Mouse (Mus musculus): ENCODE results near the gene Lamb3. TPM values are rescaled to one million over a fixed set of nuclear protein-coding genes. Genes with fewer than 3 reads are reported as not detected.

Lamb3 gene
- polyA plus RNA-seq, 1 experiment from 2014 or later: 0.62 TPM

GRCm38 (mm10) chr1:193189151-193189621 is 18.3 kb upstream of the Lamb3 start:
- 22% methylated on average over 9 of the region's 9 CpGs for WGBS
- Histone ChIP-seq H3K36me3 (no peaks in the 10 kb centered on the region), H3K9me3 (no peaks in the 10 kb centered on the region), H3K4me2 (replicated peaks) (no peak overlapping the region), H3K4me1 (replicated peaks) (peaks cover 13% of the 10 kb centered on the region), H3K4me3 (replicated peaks) (no peak overlapping the region), H3K27me3 (no peaks in the 10 kb centered on the region), H3K27ac (peak overlapping the region; percentile 51), H3K9ac (replicated peaks) (no peak overlapping the region; the same call in 1 of the 2 replicates)
- peak; percentile 96 for ATAC-seq

DNA sequence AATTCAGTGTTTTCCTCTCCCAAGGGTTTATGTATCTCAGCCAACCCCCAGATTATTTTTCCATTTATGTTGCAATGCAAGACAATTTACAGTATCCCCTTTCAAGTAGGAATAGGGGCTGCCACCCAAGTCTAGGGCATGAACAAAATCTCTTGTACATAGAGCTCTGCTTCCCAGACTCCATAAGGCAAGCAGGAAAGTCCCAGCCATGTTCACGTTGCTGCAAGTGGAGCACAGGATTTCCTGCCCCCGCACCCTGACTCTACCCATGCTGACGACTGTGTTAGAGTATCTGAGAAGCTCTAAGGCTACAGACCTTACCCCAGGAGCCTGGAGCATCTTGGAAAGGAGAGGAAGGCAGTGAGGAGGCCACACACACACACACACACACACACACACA is 17.7 kb upstream of the Lamb3 start:
- no peak for ATAC-seq
- WGBS: 65% methylated on average over 3 of the region's 3 CpGs
- Histone ChIP-seq H3K4me2 (replicated peaks) (no peak overlapping the region), H3K27me3 (no peaks in the 10 kb centered on the region), H3K9ac (replicated peaks) (no peak overlapping the region; the same call in 1 of the 2 replicates), H3K9me3 (no peaks in the 10 kb centered on the region), H3K4me3 (replicated peaks) (no peak overlapping the region), H3K4me1 (replicated peaks) (peaks cover 13% of the 10 kb centered on the region), H3K36me3 (no peaks in the 10 kb centered on the region), H3K27ac (peak overlapping the region; percentile 51)

- Histone ChIP-seq H3K27ac (no peak overlapping the region), H3K4me3 (replicated peaks) (no peak overlapping the region), H3K9me3 (no peaks in the 10 kb centered on the region), H3K36me3 (no peaks in the 10 kb centered on the region), H3K9ac (replicated peaks) (no peak overlapping the region), H3K27me3 (no peaks in the 10 kb centered on the region), H3K4me1 (replicated peaks) (peaks cover 13% of the 10 kb centered on the region), H3K4me2 (replicated peaks) (no peak overlapping the region)
- WGBS: 95% methylated on average over 7 of the region's 7 CpGs
- no peak for ATAC-seq
These were observed 15.7 kb upstream of the Lamb3 start for GRCm38 (mm10) chr1:193191675-193192283.

DNA sequence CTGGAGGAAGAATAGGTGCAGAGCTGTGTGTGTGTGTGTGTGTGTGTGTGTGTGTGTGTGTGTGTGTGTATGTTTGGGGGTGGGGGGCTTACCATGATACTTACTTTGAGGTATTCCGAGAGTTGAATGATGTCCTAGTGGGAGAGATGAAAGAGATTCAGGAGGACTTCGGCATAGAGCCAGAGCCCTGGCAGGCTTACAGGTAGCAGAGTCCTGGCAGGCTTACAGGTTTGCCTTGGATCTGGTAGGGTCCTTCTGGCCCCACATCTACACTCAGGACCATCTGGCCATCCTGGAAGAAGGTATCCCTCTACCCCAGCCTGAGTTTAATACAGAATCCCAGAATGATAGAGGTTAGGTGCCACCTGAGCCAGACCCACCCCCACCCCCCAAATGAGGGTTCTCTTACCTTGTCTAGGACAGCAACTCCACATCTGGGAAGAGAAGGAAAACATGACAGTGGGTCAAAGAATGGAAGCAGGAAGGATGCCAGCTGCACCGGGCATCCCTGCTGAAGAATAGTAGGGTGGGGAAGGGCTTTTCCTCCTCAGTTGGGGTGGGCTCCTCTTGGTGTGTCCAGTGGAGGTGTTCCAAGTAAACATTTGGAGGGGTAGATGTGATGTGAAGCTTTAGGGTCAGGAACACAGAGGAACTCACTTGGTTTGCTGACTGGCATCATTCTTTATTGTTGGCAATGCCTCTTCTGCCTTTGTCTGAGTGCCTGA is 12.9 kb upstream of the Lamb3 start:
- Histone ChIP-seq H3K9ac (replicated peaks) (no peak overlapping the region), H3K27ac (no peak overlapping the region), H3K9me3 (no peaks in the 10 kb centered on the region), H3K4me1 (replicated peaks) (peaks cover 6% of the 10 kb centered on the region), H3K36me3 (no peaks in the 10 kb centered on the region), H3K27me3 (no peaks in the 10 kb centered on the region), H3K4me2 (replicated peaks) (no peak overlapping the region), H3K4me3 (replicated peaks) (no peak overlapping the region)
- no peak for ATAC-seq
- 79% methylated on average over 3 of the region's 3 CpGs for WGBS

DNA sequence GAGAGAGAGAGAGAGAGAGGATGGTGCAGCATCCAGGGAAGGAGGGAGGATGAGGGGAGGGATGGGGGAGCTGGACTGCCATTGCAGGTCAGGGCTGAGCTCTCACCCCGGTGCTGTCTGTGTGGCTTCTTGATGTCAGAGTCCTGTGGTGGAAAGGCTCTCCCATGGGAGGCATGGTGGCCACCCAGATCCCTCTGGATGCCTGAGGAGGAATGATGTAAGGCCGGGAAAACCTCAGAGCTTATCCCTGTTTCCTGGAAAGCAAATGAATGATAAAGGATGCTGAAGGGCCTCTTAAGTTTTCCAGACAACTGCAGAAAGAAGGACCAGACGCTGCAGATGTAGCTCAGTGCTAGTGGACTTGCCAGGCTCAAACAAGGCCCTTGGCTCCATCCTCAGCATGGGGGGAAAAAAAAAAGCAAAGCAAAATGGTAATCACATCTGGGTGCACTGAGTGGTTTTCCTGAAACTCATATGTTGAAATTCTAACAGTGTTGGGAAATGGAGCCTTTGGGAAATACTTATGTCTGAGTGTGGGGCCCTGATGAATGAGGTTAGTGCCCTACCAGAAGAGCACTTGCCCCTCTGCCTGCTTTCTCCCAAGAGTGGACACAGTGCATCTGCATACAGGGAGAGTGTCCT is 12.2 kb upstream of the Lamb3 start:
- H3K9ac ChIP-seq (replicated peaks): no peak overlapping the region
- H3K4me1 ChIP-seq (replicated peaks): no peaks in the 10 kb centered on the region
- ATAC-seq: no peak

GRCm38 (mm10) chr1:193197494-193198205 is 9.8 kb upstream of the Lamb3 start:
- no peaks in the 10 kb centered on the region for H3K4me1 ChIP-seq (replicated peaks)
- WGBS: 90% methylated on average over 18 of the region's 18 CpGs
- H3K4me2 ChIP-seq (replicated peaks): no peak overlapping the region
- no peak for ATAC-seq
- no peak overlapping the region for H3K27ac ChIP-seq
- H3K36me3 ChIP-seq: no peaks in the 10 kb centered on the region
- no peak overlapping the region for H3K9ac ChIP-seq (replicated peaks)
- no peaks in the 10 kb centered on the region for H3K9me3 ChIP-seq
- H3K4me3 ChIP-seq (replicated peaks): no peak overlapping the region
- no peaks in the 10 kb centered on the region for H3K27me3 ChIP-seq

More for the DNA sequence above, 12.2 kb upstream of the Lamb3 start:
- no peak overlapping the region for H3K4me2 ChIP-seq (replicated peaks)
- no peak overlapping the region for H3K4me3 ChIP-seq (replicated peaks)
- no peaks in the 10 kb centered on the region for H3K27me3 ChIP-seq
- no peaks in the 10 kb centered on the region for H3K9me3 ChIP-seq
- no peaks in the 10 kb centered on the region for H3K36me3 ChIP-seq
- H3K27ac ChIP-seq: no peak overlapping the region
- 70% methylated on average over 3 of the region's 3 CpGs for WGBS

DNA sequence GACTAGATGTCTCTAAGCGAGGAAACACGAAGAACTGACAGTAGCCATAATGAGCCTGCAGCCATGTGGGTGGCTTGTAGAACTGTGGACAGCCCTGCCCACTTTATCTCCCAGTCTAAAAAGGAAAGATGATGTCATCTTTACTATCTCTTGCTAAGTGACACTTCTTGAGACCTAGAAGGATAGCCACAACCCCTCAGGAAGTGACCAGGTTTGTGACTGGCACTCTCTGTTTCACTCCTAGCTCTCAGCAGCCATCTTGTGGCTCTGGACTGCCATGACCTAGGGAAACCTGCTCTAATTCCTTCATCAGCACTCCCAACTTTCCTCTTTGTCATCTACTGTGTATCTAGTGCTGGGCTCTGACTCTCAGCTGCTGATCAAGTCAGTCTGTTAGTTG is 9.2 kb upstream of the Lamb3 start:
- no peak overlapping the region for H3K9ac ChIP-seq (replicated peaks)
- 91% methylated on average over 2 of the region's 2 CpGs for WGBS
- ATAC-seq: no peak
- no peaks in the 10 kb centered on the region for H3K36me3 ChIP-seq
- H3K27me3 ChIP-seq: no peaks in the 10 kb centered on the region
- no peak overlapping the region for H3K4me2 ChIP-seq (replicated peaks)
- no peaks in the 10 kb centered on the region for H3K4me1 ChIP-seq (replicated peaks)
- no peak overlapping the region for H3K4me3 ChIP-seq (replicated peaks)
- no peaks in the 10 kb centered on the region for H3K9me3 ChIP-seq
- no peak overlapping the region for H3K27ac ChIP-seq

DNA sequence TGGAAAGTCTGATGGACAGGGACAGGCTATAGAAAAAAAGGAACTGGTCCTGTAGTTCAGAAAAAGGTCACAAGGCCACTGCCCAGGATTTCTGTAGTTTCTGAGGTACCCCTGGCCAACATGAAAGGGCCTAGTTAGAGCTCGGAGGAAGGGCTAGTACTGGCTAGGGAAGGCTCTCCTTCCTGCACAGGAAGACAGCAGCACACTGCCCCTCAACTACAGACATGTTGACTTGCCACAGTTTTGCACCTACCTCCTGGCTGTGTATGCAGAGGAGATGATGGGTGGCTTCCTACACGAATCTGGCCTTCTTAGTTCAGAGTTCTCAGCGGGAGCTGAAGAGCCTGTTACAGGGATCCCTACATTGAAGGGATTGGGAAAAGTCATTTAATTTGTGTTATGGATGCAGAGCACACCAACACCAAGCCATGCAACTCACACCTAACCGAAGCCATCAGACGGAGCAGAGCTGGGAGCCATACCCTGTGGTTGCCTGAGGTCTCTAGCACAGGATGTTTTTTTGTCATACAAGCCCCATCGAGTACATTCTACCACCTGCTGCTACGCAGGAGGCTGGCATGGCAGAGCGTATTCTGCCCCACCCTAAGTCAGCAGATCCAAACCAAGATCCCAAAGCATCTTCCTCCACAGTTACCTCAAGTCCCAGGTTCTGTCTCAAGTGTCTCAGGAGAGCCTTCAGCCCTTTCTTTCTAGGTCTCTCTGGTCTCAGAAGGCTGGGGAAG is 6.7 kb upstream of the Lamb3 start:
- H3K9ac ChIP-seq (replicated peaks): no peak overlapping the region
- H3K9me3 ChIP-seq: no peaks in the 10 kb centered on the region
- H3K27ac ChIP-seq: no peak overlapping the region
- no peaks in the 10 kb centered on the region for H3K36me3 ChIP-seq
- H3K27me3 ChIP-seq: no peaks in the 10 kb centered on the region
- no peak overlapping the region for H3K4me3 ChIP-seq (replicated peaks)
- no peaks in the 10 kb centered on the region for H3K4me1 ChIP-seq (replicated peaks)
- H3K4me2 ChIP-seq (replicated peaks): no peak overlapping the region
- no peak for ATAC-seq
- WGBS: 88% methylated on average over 8 of the region's 8 CpGs

DNA sequence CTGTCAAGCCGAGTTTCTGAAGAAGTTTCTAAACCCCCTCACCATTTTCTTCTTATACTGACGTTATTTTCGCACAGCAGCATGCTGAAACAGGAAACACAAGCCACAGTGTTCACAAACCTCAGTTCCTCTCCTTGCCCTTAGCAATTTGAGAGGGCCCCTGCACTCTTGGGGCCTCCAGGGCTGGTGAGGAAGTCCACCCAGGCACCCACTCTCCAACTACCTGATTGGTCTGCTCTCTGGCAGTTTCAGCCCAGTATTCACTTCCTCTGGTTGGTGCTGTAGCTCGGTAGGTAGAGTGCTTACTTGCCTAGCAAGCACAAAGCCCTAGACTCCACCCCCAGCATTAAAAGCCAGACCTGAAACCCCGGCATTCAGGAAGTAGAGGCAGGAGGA is 6.1 kb upstream of the Lamb3 start, which contains the start of gene Traf3ip3:
Gene Traf3ip3, minus strand, starts transcription at position 321 of the 396 bp plus-strand sequence.
- Histone ChIP-seq H3K4me3 (replicated peaks) (no peak within 1 kb of the TSS), H3K9ac (replicated peaks) (no peak within 1 kb of the TSS), H3K4me2 (replicated peaks) (no peak within 1 kb of the TSS), H3K36me3 (no peaks in the 10 kb centered on the region), H3K27me3 (no peaks in the 10 kb centered on the region), H3K27ac (no peak within 1 kb of the TSS), H3K4me1 (replicated peaks) (no peaks in the 10 kb centered on the region), H3K9me3 (no peaks in the 10 kb centered on the region)
- ATAC-seq: no peak
- 73% methylated on average over 5 of the region's 5 CpGs for WGBS

DNA sequence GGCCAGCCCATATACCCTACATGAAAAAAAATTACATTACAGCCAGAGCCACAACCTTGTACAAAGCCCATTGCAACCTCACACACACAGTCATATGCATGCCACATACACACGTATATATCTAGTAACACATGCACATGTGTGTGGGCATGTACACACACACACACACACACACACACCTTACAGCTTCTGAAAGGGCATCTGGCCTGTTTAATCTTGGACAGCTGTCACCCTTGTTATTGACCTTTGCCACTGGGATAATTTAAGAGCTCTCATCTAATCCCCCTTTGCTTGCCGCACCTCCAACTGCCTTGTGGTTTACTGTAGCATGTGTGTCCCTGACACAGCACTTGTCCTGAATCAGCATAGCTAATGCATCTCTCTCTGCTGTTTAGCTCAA is 3.7 kb upstream of the Lamb3 start:
- Histone ChIP-seq H3K27ac (no peak overlapping the region), H3K4me2 (replicated peaks) (no peak overlapping the region), H3K9me3 (no peaks in the 10 kb centered on the region), H3K27me3 (no peaks in the 10 kb centered on the region), H3K36me3 (no peaks in the 10 kb centered on the region), H3K9ac (replicated peaks) (no peak overlapping the region), H3K4me1 (replicated peaks) (no peaks in the 10 kb centered on the region), H3K4me3 (replicated peaks) (no peak overlapping the region)
- ATAC-seq: no peak
- WGBS: 66% methylated on average over 2 of the region's 2 CpGs

DNA sequence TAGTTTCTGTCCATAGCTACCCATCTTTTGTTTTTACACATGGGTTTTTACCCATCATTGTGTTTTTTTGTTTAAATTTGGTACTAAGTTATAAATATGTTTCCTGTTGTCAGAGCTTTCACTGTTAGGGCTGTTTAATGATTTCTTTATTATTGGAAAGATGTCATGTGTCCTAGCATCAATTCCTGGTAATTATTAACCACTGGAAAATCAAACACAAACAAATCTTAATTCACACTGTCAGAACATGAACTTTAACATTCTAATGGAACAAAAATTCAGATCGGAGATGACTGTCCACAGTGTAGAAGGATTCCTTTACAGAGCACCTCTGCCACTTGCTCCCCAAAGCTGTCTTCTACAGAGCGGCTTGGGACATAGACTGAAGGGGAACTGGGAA is 2.1 kb upstream of the Lamb3 start:
- Histone ChIP-seq H3K4me2 (replicated peaks) (no peak overlapping the region), H3K27ac (no peak overlapping the region), H3K27me3 (no peaks in the 10 kb centered on the region), H3K4me3 (replicated peaks) (no peak overlapping the region), H3K4me1 (replicated peaks) (no peaks in the 10 kb centered on the region), H3K9ac (replicated peaks) (no peak overlapping the region), H3K9me3 (no peaks in the 10 kb centered on the region), H3K36me3 (no peaks in the 10 kb centered on the region)
- no peak for ATAC-seq
- WGBS: 92% methylated on average over 2 of the region's 2 CpGs

Data from midbrain, embryonic 13.5 days (tissue).